Mouse (Mus musculus): ENCODE measurements around the gene Abca1.
A peak's percentile ranks its signal among the peaks of the same experiment; 100 is the strongest.

The Abca1 gene

GRCm38 (mm10) chr4:53124837-53125490 is 34.7 kb downstream of the Abca1 start:
- ATAC-seq (ENCODE audit: insufficient number of reproducible peaks, low FRiP score, low TSS enrichment) = no peak

- no peak for ATAC-seq (ENCODE audit: insufficient number of reproducible peaks, low FRiP score, low TSS enrichment)
Measured at GRCm38 (mm10) chr4:53122310-53122709, 37.4 kb downstream of the Abca1 start.

GRCm38 (mm10) chr4:53121516-53122227 is 38.0 kb downstream of the Abca1 start:
- no peak for ATAC-seq (ENCODE audit: insufficient number of reproducible peaks, low FRiP score, low TSS enrichment)

- no peak for ATAC-seq (ENCODE audit: insufficient number of reproducible peaks, low FRiP score, low TSS enrichment)
Measured at GRCm38 (mm10) chr4:53121084-53121483, 38.6 kb downstream of the Abca1 start.

GRCm38 (mm10) chr4:53120038-53120685 is 39.5 kb downstream of the Abca1 start:
- ATAC-seq (ENCODE audit: insufficient number of reproducible peaks, low FRiP score, low TSS enrichment) = no peak

GRCm38 (mm10) chr4:53118643-53119042 is 41.1 kb downstream of the Abca1 start:
- ATAC-seq (ENCODE audit: insufficient number of reproducible peaks, low FRiP score, low TSS enrichment) = no peak

GRCm38 (mm10) chr4:53117610-53118009 is 42.1 kb downstream of the Abca1 start:
- no peak for ATAC-seq (ENCODE audit: insufficient number of reproducible peaks, low FRiP score, low TSS enrichment)

- ATAC-seq (ENCODE audit: insufficient number of reproducible peaks, low FRiP score, low TSS enrichment) = no peak
Measured at GRCm38 (mm10) chr4:53117076-53117475, 42.6 kb downstream of the Abca1 start.

- no peak for ATAC-seq (ENCODE audit: insufficient number of reproducible peaks, low FRiP score, low TSS enrichment)
Measured at GRCm38 (mm10) chr4:53115866-53116265, 43.8 kb downstream of the Abca1 start.

GRCm38 (mm10) chr4:53115410-53115809 is 44.3 kb downstream of the Abca1 start:
- no peak for ATAC-seq (ENCODE audit: insufficient number of reproducible peaks, low FRiP score, low TSS enrichment)

GRCm38 (mm10) chr4:53111919-53112355 is 47.8 kb downstream of the Abca1 start:
- ATAC-seq (ENCODE audit: insufficient number of reproducible peaks, low FRiP score, low TSS enrichment) = no peak

GRCm38 (mm10) chr4:53110356-53110755 is 49.3 kb downstream of the Abca1 start:
- peak; percentile 72 for ATAC-seq (ENCODE audit: insufficient number of reproducible peaks, low FRiP score, low TSS enrichment)

GRCm38 (mm10) chr4:53109381-53109928 is 50.2 kb downstream of the Abca1 start:
- ATAC-seq (ENCODE audit: insufficient number of reproducible peaks, low FRiP score, low TSS enrichment) = no peak

- ATAC-seq (ENCODE audit: insufficient number of reproducible peaks, low FRiP score, low TSS enrichment) = no peak
Measured at GRCm38 (mm10) chr4:53108194-53108593, 51.5 kb downstream of the Abca1 start.

GRCm38 (mm10) chr4:53106732-53107131 is 53.0 kb downstream of the Abca1 start:
- ATAC-seq (ENCODE audit: insufficient number of reproducible peaks, low FRiP score, low TSS enrichment) = no peak

- ATAC-seq (ENCODE audit: insufficient number of reproducible peaks, low FRiP score, low TSS enrichment) = no peak
Measured at GRCm38 (mm10) chr4:53106071-53106470, 53.6 kb downstream of the Abca1 start.

- ATAC-seq (ENCODE audit: insufficient number of reproducible peaks, low FRiP score, low TSS enrichment) = no peak
Measured at GRCm38 (mm10) chr4:53104634-53105033, 55.1 kb downstream of the Abca1 start.

GRCm38 (mm10) chr4:53102529-53102928 is 57.2 kb downstream of the Abca1 start:
- ATAC-seq (ENCODE audit: insufficient number of reproducible peaks, low FRiP score, low TSS enrichment) = no peak

GRCm38 (mm10) chr4:53101306-53101705 is 58.4 kb downstream of the Abca1 start:
- no peak for ATAC-seq (ENCODE audit: insufficient number of reproducible peaks, low FRiP score, low TSS enrichment)

GRCm38 (mm10) chr4:53100492-53100891 is 59.2 kb downstream of the Abca1 start:
- no peak for ATAC-seq (ENCODE audit: insufficient number of reproducible peaks, low FRiP score, low TSS enrichment)

GRCm38 (mm10) chr4:53094850-53095249 is 64.8 kb downstream of the Abca1 start:
- ATAC-seq (ENCODE audit: insufficient number of reproducible peaks, low FRiP score, low TSS enrichment) = no peak
